Mouse (Mus musculus): ENCODE data around the gene Defa28.
"Not testable (repeated sequence)": the region's sequence is repeated elsewhere in the genome, so short reads cannot be mapped to it uniquely, and the experiment has no call there.

Defa28 gene

DNA sequence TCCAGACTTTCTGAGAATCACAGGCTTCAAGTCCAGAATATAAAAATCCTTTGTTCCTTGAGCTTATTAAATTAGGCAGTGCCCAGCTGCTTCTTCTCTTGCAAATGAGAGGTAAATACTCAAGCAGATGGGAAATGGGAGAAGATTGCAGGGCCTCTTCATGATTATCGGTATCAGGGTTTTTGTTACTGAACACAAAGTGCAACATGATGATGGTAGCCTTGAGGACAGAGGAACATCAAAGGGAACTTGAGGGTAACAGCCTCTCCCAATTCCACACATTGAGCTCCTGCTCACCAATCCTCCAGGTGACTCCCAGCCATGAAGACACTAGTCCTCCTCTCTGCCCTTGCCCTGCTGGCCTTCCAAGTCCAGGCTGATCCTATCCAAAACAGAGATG, at the start of gene Defa28:
TSS of gene Defa28 (plus strand) at position 301 of the 400 bp plus-strand sequence.
- not testable (repeated sequence) for DNase-seq (ENCODE audit: low read depth, low spot score)

DNA sequence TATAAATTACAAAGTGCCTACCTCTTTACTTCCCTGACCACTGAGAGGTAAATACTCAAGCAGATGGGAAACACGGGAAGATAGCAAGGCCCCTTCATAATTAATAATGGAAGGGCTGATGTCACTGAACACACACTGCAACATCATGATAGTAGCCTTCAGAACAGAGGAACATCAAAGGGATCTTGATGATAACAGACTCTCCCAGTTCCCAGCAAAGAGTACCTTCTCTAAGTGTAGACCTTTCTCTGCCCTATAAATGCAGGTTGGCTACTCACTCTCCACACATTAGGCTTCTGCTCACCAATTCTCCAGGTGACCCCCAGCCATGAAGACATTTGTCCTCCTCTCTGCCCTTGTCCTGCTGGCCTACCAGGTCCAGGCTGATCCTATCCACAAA, 17.7 kb upstream of the Defa28 start, which contains the start of gene Defa37:
TSS of gene Defa37 (plus strand) at position 301 of the 400 bp plus-strand sequence.
- DNase-seq (ENCODE audit: low read depth, low spot score), result not testable (repeated sequence)

DNA sequence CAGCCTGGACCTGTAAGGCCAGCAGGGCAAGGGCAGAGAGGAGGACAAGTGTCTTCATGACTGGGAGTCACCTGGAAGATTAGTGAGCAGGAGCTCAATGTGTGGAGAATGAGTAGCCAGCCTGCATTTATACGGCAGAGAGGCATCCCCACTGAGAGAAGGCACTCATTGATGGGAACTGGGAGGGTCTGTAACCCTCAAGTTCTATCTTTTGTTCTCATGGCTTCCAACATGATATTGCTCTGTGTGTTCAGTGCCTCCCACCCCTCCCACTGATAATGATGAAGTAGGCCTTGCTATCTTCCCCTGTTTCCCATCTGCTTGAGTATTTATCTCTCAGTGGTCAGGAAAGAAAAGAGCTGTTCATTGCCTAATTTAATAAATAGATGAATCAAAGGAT, 11.6 kb downstream of the Defa28 start, which contains the start of gene Gm7861:
TSS of gene Gm7861 (minus strand) at position 101 of the 400 bp plus-strand sequence.
- not testable (repeated sequence) for DNase-seq (ENCODE audit: low read depth, low spot score)

DNA sequence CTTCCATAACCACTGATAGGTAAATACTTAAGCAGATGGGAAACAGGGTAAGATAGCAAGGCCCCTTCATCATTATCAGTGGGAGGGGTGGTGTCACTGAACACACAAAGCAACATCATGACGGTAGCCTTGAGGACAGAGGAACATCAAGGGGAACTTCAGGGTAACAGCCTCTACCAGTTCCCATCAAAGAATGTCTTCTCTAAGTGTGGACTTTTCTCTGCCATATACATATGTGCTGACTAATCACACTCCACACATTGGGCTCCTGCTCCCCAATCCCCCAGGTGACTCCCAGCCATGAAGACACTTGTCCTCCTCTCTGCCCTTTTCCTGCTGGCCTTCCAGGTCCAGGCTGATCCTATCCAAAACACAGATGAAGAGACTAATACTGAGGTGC, 35.1 kb downstream of the Defa28 start, which contains the start of gene Defa26:
TSS of gene Defa26 (plus strand) at position 301 of the 400 bp plus-strand sequence.
- DNase-seq (ENCODE audit: low read depth, low spot score), result not testable (repeated sequence)
